Mouse (Mus musculus): ENCODE results near the gene Itpkb.
A peak's percentile ranks its signal among the peaks of the same experiment; 100 is the strongest.
"Not testable (repeated sequence)": the region's sequence is repeated elsewhere in the genome, so short reads cannot be mapped to it uniquely, and the experiment has no call there.

Gene Itpkb

GRCm38 (mm10) chr1:180368112-180368511 lies 37.8 kb downstream of the Itpkb start:
- no peak for DNase-seq (ENCODE audit: low read depth, low spot score)

GRCm38 (mm10) chr1:180368646-180369045 lies 38.4 kb downstream of the Itpkb start:
- no peak for DNase-seq (ENCODE audit: low read depth, low spot score)

- no peak for DNase-seq (ENCODE audit: low read depth, low spot score)
These were observed 40.8 kb downstream of the Itpkb start for GRCm38 (mm10) chr1:180370858-180371652.

GRCm38 (mm10) chr1:180372258-180372657 lies 42.0 kb downstream of the Itpkb start:
- DNase-seq (ENCODE audit: low read depth, low spot score), result not testable (repeated sequence)

- no peak for DNase-seq (ENCODE audit: low read depth, low spot score)
These were observed 46.3 kb downstream of the Itpkb start for GRCm38 (mm10) chr1:180376598-180376997.

GRCm38 (mm10) chr1:180379559-180379958 lies 49.3 kb downstream of the Itpkb start:
- DNase-seq (ENCODE audit: low read depth, low spot score), result no peak

GRCm38 (mm10) chr1:180382358-180382757 lies 52.1 kb downstream of the Itpkb start:
- DNase-seq (ENCODE audit: low read depth, low spot score), result no peak

GRCm38 (mm10) chr1:180383884-180384283 lies 53.6 kb downstream of the Itpkb start:
- DNase-seq (ENCODE audit: low read depth, low spot score), result no peak

- no peak for DNase-seq (ENCODE audit: low read depth, low spot score)
These were observed 54.2 kb downstream of the Itpkb start for GRCm38 (mm10) chr1:180384486-180384885.

GRCm38 (mm10) chr1:180385308-180385707 lies 55.0 kb downstream of the Itpkb start:
- no peak for DNase-seq (ENCODE audit: low read depth, low spot score)

- DNase-seq (ENCODE audit: low read depth, low spot score), result peak; percentile 96
These were observed 56.9 kb downstream of the Itpkb start for GRCm38 (mm10) chr1:180386951-180387749.

- DNase-seq (ENCODE audit: low read depth, low spot score), result no peak
These were observed 57.6 kb downstream of the Itpkb start for GRCm38 (mm10) chr1:180387750-180388480.

GRCm38 (mm10) chr1:180388481-180388880 lies 58.2 kb downstream of the Itpkb start:
- DNase-seq (ENCODE audit: low read depth, low spot score), result no peak

GRCm38 (mm10) chr1:180389213-180389760 lies 59.0 kb downstream of the Itpkb start:
- not testable (repeated sequence) for DNase-seq (ENCODE audit: low read depth, low spot score)

GRCm38 (mm10) chr1:180390321-180390731 lies 60.0 kb downstream of the Itpkb start:
- DNase-seq (ENCODE audit: low read depth, low spot score), result no peak

- no peak for DNase-seq (ENCODE audit: low read depth, low spot score)
These were observed 60.7 kb downstream of the Itpkb start for GRCm38 (mm10) chr1:180390746-180391574.

- DNase-seq (ENCODE audit: low read depth, low spot score), result no peak
These were observed 61.3 kb downstream of the Itpkb start for GRCm38 (mm10) chr1:180391575-180391945.

GRCm38 (mm10) chr1:180392137-180392798 lies 62.0 kb downstream of the Itpkb start:
- DNase-seq (ENCODE audit: low read depth, low spot score), result no peak

GRCm38 (mm10) chr1:180393017-180393797 lies 62.9 kb downstream of the Itpkb start:
- DNase-seq (ENCODE audit: low read depth, low spot score), result no peak

GRCm38 (mm10) chr1:180393873-180394272 lies 63.6 kb downstream of the Itpkb start:
- no peak for DNase-seq (ENCODE audit: low read depth, low spot score)

Measured in embryo, embryonic 11.5 days (tissue).